Mouse (Mus musculus) embryo, embryonic 11.5 days (tissue): Measurements from ENCODE around the gene Arrdc2.
A peak's percentile ranks its signal among the peaks of the same experiment; 100 is the strongest.

Experiments
- DNase-seq: peaks from one replicate; pipeline ENCODE4 v3.0.0-alpha.2; 2012; ENCODE audit warnings: low read depth, low spot score

The Arrdc2 gene

GRCm38 (mm10) chr8:70839408-70840351 lies at the start of gene Arrdc2:
Arrdc2 (minus strand) TSS chr8:70839720.
- peak; percentile 100 for DNase-seq

GRCm38 (mm10) chr8:70887669-70888068 lies 48.1 kb upstream of the Arrdc2 start:
- DNase-seq: no peak

- DNase-seq: no peak
Observed at GRCm38 (mm10) chr8:70885612-70886011, 46.1 kb upstream of the Arrdc2 start.

- no peak for DNase-seq
Observed at GRCm38 (mm10) chr8:70884683-70885082, 45.2 kb upstream of the Arrdc2 start.

- DNase-seq: no peak
Observed at GRCm38 (mm10) chr8:70884186-70884585, 44.7 kb upstream of the Arrdc2 start.

GRCm38 (mm10) chr8:70880546-70880945 lies 41.0 kb upstream of the Arrdc2 start:
- DNase-seq: no peak

GRCm38 (mm10) chr8:70880126-70880525 lies 40.6 kb upstream of the Arrdc2 start:
- no peak for DNase-seq

GRCm38 (mm10) chr8:70879500-70879899 lies 40.0 kb upstream of the Arrdc2 start:
- DNase-seq: no peak

GRCm38 (mm10) chr8:70878178-70878577 lies 38.7 kb upstream of the Arrdc2 start:
- DNase-seq: no peak

- DNase-seq: no peak
Observed at GRCm38 (mm10) chr8:70876382-70876781, 36.9 kb upstream of the Arrdc2 start.

- no peak for DNase-seq
Observed at GRCm38 (mm10) chr8:70874441-70874840, 34.9 kb upstream of the Arrdc2 start.

- DNase-seq: peak; percentile 87
Observed at GRCm38 (mm10) chr8:70873364-70873985, 34.0 kb upstream of the Arrdc2 start, which contains the start of gene Ccdc124. Ccdc124 (minus strand) TSS chr8:70873935.

GRCm38 (mm10) chr8:70872643-70873363 lies 33.3 kb upstream of the Arrdc2 start:
- DNase-seq: no peak

GRCm38 (mm10) chr8:70871195-70871807 lies 31.8 kb upstream of the Arrdc2 start:
- no peak for DNase-seq

GRCm38 (mm10) chr8:70869601-70870041 lies 30.1 kb upstream of the Arrdc2 start:
- DNase-seq: peak; percentile 62

- DNase-seq: no peak
Observed at GRCm38 (mm10) chr8:70869199-70869571, 29.7 kb upstream of the Arrdc2 start.

- peak; percentile 61 for DNase-seq
Observed at GRCm38 (mm10) chr8:70868559-70869198, 29.2 kb upstream of the Arrdc2 start.

- DNase-seq: no peak
Observed at GRCm38 (mm10) chr8:70866566-70866965, 27.0 kb upstream of the Arrdc2 start.

- no peak for DNase-seq
Observed at GRCm38 (mm10) chr8:70866001-70866520, 26.5 kb upstream of the Arrdc2 start.

- peak; percentile 100 for DNase-seq
Observed at GRCm38 (mm10) chr8:70865350-70866000, 26.0 kb upstream of the Arrdc2 start.
